Mouse (Mus musculus) hindbrain, postnatal 0 days (tissue): ENCODE data around the gene Trim37. TPM values are rescaled to one million over a fixed set of nuclear protein-coding genes. Genes with fewer than 3 reads are reported as not detected.

Source experiments
- ATAC-seq: fragments of 200-750 bp; cut with Nextera tagmentation; 2 replicates; pipeline ENCODE4 v1.8.0; 2017; ENCODE audit warnings: mild to moderate bottlenecking, moderate TSS enrichment, moderate library complexity
- DNase-seq: peaks from one replicate; pipeline ENCODE4 v3.0.0-alpha.2; 2015; ENCODE audit warnings: low spot score
- H3K27ac ChIP-seq: fragments of 300-500 bp; sonication (generic); 2 replicates; pipeline ENCODE4 v1.5.1; 2014; ENCODE audit warnings: mild to moderate bottlenecking
- H3K27me3 ChIP-seq: fragments of 300-500 bp; sonication (generic); 2 replicates; pipeline ENCODE4 v1.6.1; 2014; ENCODE audit warnings: low read length, mixed read lengths; ENCODE audit not compliant: insufficient read depth
- H3K36me3 ChIP-seq: fragments of 300-500 bp; sonication (generic); 2 replicates; pipeline ENCODE4 v1.6.1; 2014; ENCODE audit warnings: low read length, mixed read lengths; ENCODE audit not compliant: insufficient read depth
- H3K4me1 ChIP-seq: fragments of 300-500 bp; sonication (generic); 2 replicates; pipeline ENCODE4 v1.6.1; 2014; ENCODE audit warnings: antibody characterized with exemption, low read length, mixed read lengths; ENCODE audit not compliant: insufficient read depth
- H3K4me2 ChIP-seq: fragments of 300-500 bp; sonication (generic); 2 replicates; pipeline ENCODE4 v1.6.1; 2014; ENCODE audit warnings: low read depth, mild to moderate bottlenecking, low read length, moderate library complexity, mixed read lengths
- H3K4me3 ChIP-seq: fragments of 300-500 bp; sonication (generic); 2 replicates; pipeline ENCODE4 v1.5.1; 2014; ENCODE audit warnings: low read length
- H3K9ac ChIP-seq: fragments of 300-500 bp; sonication (generic); replicated peaks from 2 replicates; pipeline ENCODE4 v1.6.1; 2014; ENCODE audit warnings: mild to moderate bottlenecking, low read length, moderate library complexity, mixed read lengths
- H3K9me3 ChIP-seq: fragments of 300-500 bp; sonication (generic); 2 replicates; pipeline ENCODE4 v1.6.1; 2016; ENCODE audit warnings: low read length, mixed read lengths
- CTCF ChIP-seq: IDR thresholded peaks from 2 replicates; pipeline ENCODE4 v1.5.1; 2016; ENCODE audit warnings: antibody characterized with exemption, control low read depth, low read depth
- WGBS: fragments of 180-500 bp; shearing (Covaris S2); extraction: QIAGEN DNeasy Blood & Tissue Kit; methylation state at CpG from one replicate; pipeline ENCODE4 v1.1.7; 2014; 5-methylcytosine and 5-hydroxymethylcytosine counted together
- polyA plus RNA-seq: library from polyadenylated mRNA; unstranded; fragments of >200 nt; fragmentation: Nextera tagmentation; extraction: Ambion mirVana; gene quantifications from 2 replicates; pipeline ENCODE4 v1.2.1, GENCODE M21; 2015
- total RNA-seq: library from RNA; depleted of rRNA; stranded (reverse); fragments of >200 nt; gene quantifications from 2 replicates; pipeline ENCODE4 v1.2.3, GENCODE M21; 2014

The Trim37 gene
- total and polyA plus RNA-seq, 2 experiments from 2014 or later: 75.3 to 107 TPM

- Histone ChIP-seq H3K27me3 (no peaks in the 10 kb centered on the region), H3K4me3 (peak within 1 kb of the TSS; percentile 55), H3K36me3 (no peaks in the 10 kb centered on the region; the same call in 1 of the 2 replicates), H3K9me3 (no peaks in the 10 kb centered on the region), H3K4me1 (peaks cover 4% of the 10 kb centered on the region; the same call in 1 of the 2 replicates), H3K27ac (peak within 1 kb of the TSS; percentile 82), H3K9ac (peak within 1 kb of the TSS; percentile 77), H3K4me2 (peak within 1 kb of the TSS; percentile 75)
- DNase-seq: peak; percentile 100
- peak; percentile 99 for ATAC-seq
- under 1% methylated on average over 40 of the region's 40 CpGs for WGBS
- no peak for TF ChIP-seq CTCF
These were observed 17.9 kb upstream of the Trim37 start, which contains the start of gene Ska2 for GRCm38 (mm10) chr11:87108755-87109518. Gene Ska2, plus strand, starts transcription at chr11:87109234.

DNA sequence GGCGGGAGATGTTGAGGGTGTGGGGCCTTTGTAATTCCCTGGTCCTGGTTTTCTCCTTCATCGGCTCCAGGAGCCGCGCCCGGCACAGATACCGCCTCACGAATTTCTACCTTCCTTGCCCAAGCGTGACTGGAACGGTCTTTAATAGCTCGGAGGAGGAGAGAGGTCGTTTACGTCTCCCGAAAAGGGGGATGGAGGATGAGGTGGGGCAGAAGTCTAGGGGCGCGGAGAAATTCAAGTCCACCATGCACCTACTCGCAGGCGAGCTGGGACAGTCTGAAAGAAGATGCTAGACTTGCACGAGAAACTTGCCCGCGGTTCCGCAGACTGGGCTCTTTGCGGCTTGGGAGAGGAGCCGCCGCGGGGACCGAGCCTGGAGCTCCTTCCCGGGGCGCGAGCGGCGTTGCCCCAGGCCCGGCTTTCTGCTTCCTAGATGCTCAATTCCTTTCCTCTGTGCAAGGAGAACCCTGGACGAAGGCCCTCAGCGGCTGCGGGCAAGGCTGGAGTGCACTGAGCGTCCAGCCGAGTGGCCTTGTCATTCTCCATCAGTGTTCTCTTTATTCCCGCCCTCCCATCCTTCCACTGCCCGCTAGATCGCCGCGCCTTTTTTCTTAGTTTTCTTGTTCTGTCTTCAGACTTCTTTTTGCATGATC, 17.2 kb upstream of the Trim37 start:
- H3K4me2 ChIP-seq: peak overlapping the region; percentile 75
- peaks cover 4% of the 10 kb centered on the region; the same call in 1 of the 2 replicates for H3K4me1 ChIP-seq
- H3K9ac ChIP-seq: peak overlapping the region; percentile 77
- no peak for TF ChIP-seq CTCF
- H3K36me3 ChIP-seq: no peaks in the 10 kb centered on the region; the same call in 1 of the 2 replicates
- peak overlapping the region; percentile 55 for H3K4me3 ChIP-seq
- under 1% methylated on average over 42 of the region's 42 CpGs for WGBS
- ATAC-seq (no peak), DNase-seq (peak; percentile 51)
- peak overlapping the region; percentile 82 for H3K27ac ChIP-seq
- no peaks in the 10 kb centered on the region for H3K9me3 ChIP-seq
- no peaks in the 10 kb centered on the region for H3K27me3 ChIP-seq

DNA sequence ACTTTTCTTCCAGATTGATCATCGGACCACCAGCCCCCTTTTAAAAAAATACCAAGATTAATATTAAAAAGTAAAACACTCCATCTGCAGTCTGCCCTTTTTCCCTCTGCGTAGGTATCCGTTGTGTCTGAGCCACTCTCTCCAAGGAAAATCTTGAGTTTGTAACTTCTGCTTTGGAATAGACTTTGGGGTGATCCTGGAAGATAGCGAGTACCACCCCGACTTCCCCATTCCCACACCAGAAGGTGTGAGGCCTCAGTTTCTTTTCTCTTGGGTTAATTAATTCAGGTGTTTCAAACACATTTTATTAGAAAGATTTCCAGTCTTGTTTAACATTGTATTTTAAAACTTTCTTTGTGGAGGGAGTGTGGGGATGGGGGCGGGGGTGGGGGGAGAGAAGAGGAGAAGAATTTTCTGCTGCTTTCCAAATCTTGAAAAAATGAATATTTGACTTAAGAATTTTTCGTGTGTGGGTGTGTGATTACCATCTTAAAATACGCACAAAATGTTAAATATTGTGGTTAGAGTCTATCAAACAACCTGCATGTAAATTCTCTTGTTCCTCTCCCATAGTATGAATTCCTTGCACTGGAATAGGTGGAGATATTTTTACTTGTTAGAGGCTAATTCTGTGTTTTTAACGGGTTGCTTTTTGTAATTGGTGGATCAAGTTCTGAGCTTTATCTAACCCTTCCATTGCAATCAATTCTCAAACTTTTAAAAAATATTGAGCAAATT, 16.5 kb upstream of the Trim37 start:
- peak overlapping the region; percentile 75 for H3K4me2 ChIP-seq
- H3K27me3 ChIP-seq: no peaks in the 10 kb centered on the region
- no peak for DNase-seq
- no peaks in the 10 kb centered on the region for H3K9me3 ChIP-seq
- H3K27ac ChIP-seq: peak overlapping the region; percentile 82
- no peak for ATAC-seq
- peak overlapping the region; percentile 77 for H3K9ac ChIP-seq
- no peaks in the 10 kb centered on the region; the same call in 1 of the 2 replicates for H3K36me3 ChIP-seq
- peaks cover 4% of the 10 kb centered on the region; the same call in 1 of the 2 replicates for H3K4me1 ChIP-seq
- 6% methylated on average over 9 of the region's 9 CpGs for WGBS
- no peak for TF ChIP-seq CTCF
- H3K4me3 ChIP-seq: peak overlapping the region; percentile 55

DNA sequence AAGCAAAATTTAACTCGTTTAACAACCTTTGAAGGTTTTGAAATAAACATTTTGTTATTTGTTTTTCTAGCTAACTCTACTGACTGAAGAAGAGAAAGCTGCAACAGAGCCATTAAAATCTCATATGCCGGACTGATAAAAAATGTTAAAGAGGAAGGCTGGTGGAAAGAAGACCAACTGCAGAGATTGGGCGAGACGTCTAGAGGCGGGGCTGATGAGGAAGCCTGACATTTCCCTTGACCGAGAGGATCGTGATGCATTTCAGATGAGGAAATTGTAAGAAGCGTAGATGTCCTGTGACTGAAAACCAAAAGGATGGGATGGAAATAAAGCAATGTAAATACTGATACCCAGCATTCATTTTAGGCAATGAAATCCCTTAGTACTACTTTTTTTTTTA, 5.0 kb upstream of the Trim37 start:
- Histone ChIP-seq H3K36me3 (peaks cover 33% of the 10 kb centered on the region; the same call in 1 of the 2 replicates), H3K27ac (no peak overlapping the region), H3K9me3 (no peaks in the 10 kb centered on the region), H3K9ac (no peak overlapping the region), H3K4me3 (no peak overlapping the region), H3K4me2 (no peak overlapping the region), H3K27me3 (no peaks in the 10 kb centered on the region), H3K4me1 (no peaks in the 10 kb centered on the region)
- DNase-seq (no peak), ATAC-seq (no peak)
- 70% methylated on average over 8 of the region's 8 CpGs for WGBS
- TF ChIP-seq CTCF: no peak

GRCm38 (mm10) chr11:87125562-87125961, 1.3 kb upstream of the Trim37 start:
- Histone ChIP-seq H3K27ac (0 out of 2 replicates have a peak overlapping the region, but pooled peaks have one; percentile 66), H3K36me3 (peaks cover 15% of the 10 kb centered on the region; the same call in 1 of the 2 replicates), H3K4me1 (0 out of 2 replicates have a peak, but pooled peaks cover 3% of the 10 kb centered on the region), H3K4me3 (no peak overlapping the region), H3K4me2 (peak overlapping the region; percentile 70), H3K9ac (peak overlapping the region; percentile 91; the same call in 1 of the 2 replicates), H3K27me3 (no peaks in the 10 kb centered on the region), H3K9me3 (no peaks in the 10 kb centered on the region)
- 53% methylated on average over 4 of the region's 4 CpGs for WGBS
- no peak for DNase-seq
- TF ChIP-seq CTCF: no peak
- ATAC-seq: no peak

- no peaks in the 10 kb centered on the region for H3K9me3 ChIP-seq
- DNase-seq (peak; percentile 11), ATAC-seq (no peak)
These were observed 525 bp upstream of the Trim37 start for GRCm38 (mm10) chr11:87126281-87126823.

More at GRCm38 (mm10) chr11:87126281-87126823, 525 bp upstream of the Trim37 start:
- peak overlapping the region; percentile 100 for H3K4me3 ChIP-seq
- H3K4me1 ChIP-seq: 0 out of 2 replicates have a peak, but pooled peaks cover 3% of the 10 kb centered on the region
- H3K27ac ChIP-seq: peak overlapping the region; percentile 66
- peak overlapping the region; percentile 70 for H3K4me2 ChIP-seq
- 2% methylated on average over 12 of the region's 12 CpGs for WGBS
- H3K36me3 ChIP-seq: peaks cover 13% of the 10 kb centered on the region
- H3K27me3 ChIP-seq: no peaks in the 10 kb centered on the region
- no peak for TF ChIP-seq CTCF
- H3K9ac ChIP-seq: peak overlapping the region; percentile 91
